Mouse (Mus musculus) E14TG2a.4 (cell line): ENCODE measurements at regions not wholly inside any gene's neighbourhood (a gene's known extent, or its start where the extent isn't known, plus 50 kb on each side); places are given as distances from the start of the nearest gene placed in this dataset.

Source experiments
- CTCF ChIP-seq: conservative IDR thresholded peaks from 2 replicates; pipeline ENCODE4 v1.5.1; 2014; ENCODE audit warnings: low read length
- NANOG ChIP-seq: IDR thresholded peaks from 2 replicates; pipeline ENCODE4 v1.6.1; 2014; ENCODE audit warnings: borderline replicate concordance, low read length, mixed read lengths

- TF ChIP-seq CTCF = no peak
- TF ChIP-seq NANOG = no peak
Observed at GRCm38 (mm10) chr4:80442711-80443110, 391.2 kb upstream of the Tyrp1 start.
